Mouse (Mus musculus): ENCODE measurements around the gene Ckm. TPM values are rescaled to one million over a fixed set of nuclear protein-coding genes. Genes with fewer than 3 reads are reported as not detected.
A peak's percentile ranks its signal among the peaks of the same experiment; 100 is the strongest.

Ckm gene
- polyA plus RNA-seq, 2 experiments, result 0.12 to 0.19 TPM

DNA sequence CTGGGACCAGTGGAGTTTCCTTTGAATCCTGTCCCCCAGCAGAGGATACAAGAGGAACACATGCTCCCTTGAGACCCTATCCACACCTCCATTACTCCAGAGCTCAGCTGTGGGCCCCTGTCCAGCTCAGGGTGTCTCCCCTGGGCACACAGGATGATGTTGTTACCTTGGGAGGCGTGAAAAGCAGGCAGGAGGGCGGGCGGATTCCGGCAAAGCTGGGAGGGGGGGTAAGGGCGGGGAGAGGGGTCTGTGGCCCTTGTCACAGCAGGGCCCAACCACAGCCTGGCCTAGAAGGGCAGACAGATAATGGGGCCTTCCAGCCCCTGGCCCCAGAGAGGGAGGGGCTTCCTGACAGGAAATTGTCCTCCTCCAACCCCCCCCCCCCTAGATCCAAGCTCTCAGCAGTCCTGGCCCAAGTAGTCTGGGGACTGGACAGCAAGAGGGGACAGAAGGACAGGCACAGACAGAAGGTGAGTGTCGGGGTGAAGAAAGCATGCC is 58.4 kb downstream of the Ckm start, which contains the start of gene Exoc3l2:
TSS of gene Exoc3l2 (plus strand) at position 448 of the 498 bp plus-strand sequence.
- Histone ChIP-seq H3K4me3 (ENCODE audit: insufficient read depth in 1 of 2, low read depth in 2 of 2, low read length in 2 of 2) (peak within 1 kb of the TSS in 1 of 2 experiments; percentile 35; a peak in 2 of 4 replicates), H3K36me3 (replicated peaks; ENCODE audit: control insufficient read depth, insufficient read depth, low read depth) (no peaks in the 10 kb centered on the region), H3K27ac (no peak within 1 kb of the TSS), H3K9ac (replicated peaks) (no peak within 1 kb of the TSS), H3K9me3 (ENCODE audit: control insufficient read depth, low read length) (no peaks in the 10 kb centered on the region), H3K27me3 (ENCODE audit: control insufficient read depth, insufficient read depth, low read length) (no peaks in the 10 kb centered on the region; the same call in 1 of the 2 replicates), H3K4me2 (ENCODE audit: low read depth) (no peak within 1 kb of the TSS), H3K4me1 (replicated peaks; ENCODE audit: control insufficient read depth in 2 of 2, insufficient read depth in 2 of 2, low read length in 1 of 2) (peaks cover 0 to 2% of the 10 kb centered on the region in 2 experiments; a peak in 1 of 4 replicates)
- WGBS (ENCODE audit: insufficient replicate concordance), result 7% methylated on average over 6 of the region's 6 CpGs
- TF ChIP-seq EP300 (IDR thresholded peaks at IDR 0.05; ENCODE audit: low read depth), result no peak
- ATAC-seq (ENCODE audit: insufficient read depth) (no peak), DNase-seq (ENCODE audit: low read depth in 3 of 3, low spot score in 3 of 3) (no peak)

DNA sequence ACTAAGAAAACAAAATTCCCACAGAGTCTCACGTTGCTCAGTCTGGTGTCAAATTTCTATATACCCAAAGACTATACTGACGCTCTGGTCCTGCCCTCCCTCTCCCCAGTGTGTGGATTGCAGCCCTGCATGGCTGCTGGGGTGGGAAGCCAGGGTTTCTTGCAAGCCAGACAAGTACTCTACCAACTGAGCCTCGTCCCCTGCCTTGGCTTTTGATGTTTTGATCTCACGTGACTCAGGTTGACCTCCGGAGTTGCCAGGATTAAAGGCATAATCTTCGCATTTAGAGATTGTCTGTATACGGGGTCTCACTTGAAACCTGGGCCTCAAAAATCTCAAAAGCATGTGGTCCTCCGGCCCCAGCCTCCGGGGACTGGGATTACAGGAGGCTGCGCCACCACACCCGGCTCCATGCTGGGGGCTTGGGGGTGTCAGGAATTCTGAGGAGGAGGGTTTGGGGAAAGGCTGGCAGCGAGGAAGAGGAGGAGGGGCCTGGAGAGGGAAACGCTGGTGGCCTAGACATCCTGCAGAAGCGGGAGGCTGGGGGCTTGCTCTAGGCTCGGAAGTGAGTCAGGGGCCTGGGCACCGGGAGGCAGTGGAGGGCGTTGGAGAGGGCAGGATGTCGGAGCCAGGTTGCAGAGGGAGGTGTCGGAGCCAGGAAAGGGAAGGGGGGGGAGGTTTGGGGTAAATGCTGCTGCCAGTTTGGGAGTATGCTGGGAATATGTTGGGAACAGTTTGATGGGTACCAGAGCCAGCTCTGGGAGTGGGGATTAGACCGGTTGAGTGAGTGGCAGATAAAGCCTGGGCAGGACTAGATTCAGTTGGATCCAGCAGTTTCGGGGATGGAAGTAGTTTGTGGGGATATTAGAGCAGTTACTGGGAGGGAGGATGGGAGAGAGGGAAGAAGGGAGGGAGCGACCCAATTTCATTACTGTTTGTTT is 60.1 kb downstream of the Ckm start:
- no peak overlapping the region for H3K9ac ChIP-seq (replicated peaks)
- no peaks in the 10 kb centered on the region; the same call in 1 of the 2 replicates for H3K27me3 ChIP-seq (ENCODE audit: control insufficient read depth, insufficient read depth, low read length)
- 15% methylated on average over 22 of the region's 22 CpGs for WGBS (ENCODE audit: insufficient replicate concordance)
- no peaks in the 10 kb centered on the region for H3K36me3 ChIP-seq (replicated peaks; ENCODE audit: control insufficient read depth, insufficient read depth, low read depth)
- H3K9me3 ChIP-seq (ENCODE audit: control insufficient read depth, low read length), result no peaks in the 10 kb centered on the region
- ATAC-seq (ENCODE audit: insufficient read depth) (no peak), DNase-seq (ENCODE audit: low read depth in 3 of 3, low spot score in 3 of 3) (no peak)
- H3K27ac ChIP-seq, result no peak overlapping the region
- peak overlapping the region in 1 of 2 experiments; percentile 11; a peak in 1 of 4 replicates for H3K4me3 ChIP-seq (ENCODE audit: insufficient read depth in 1 of 2, low read depth in 2 of 2, low read length in 2 of 2)
- H3K4me1 ChIP-seq (replicated peaks; ENCODE audit: control insufficient read depth in 2 of 2, insufficient read depth in 2 of 2, low read length in 1 of 2), result peaks cover 0 to 2% of the 10 kb centered on the region in 2 experiments; a peak in 1 of 4 replicates
- TF ChIP-seq CTCF (IDR thresholded peaks at IDR 0.05; ENCODE audit: low read depth) (no peak), EP300 (IDR thresholded peaks at IDR 0.05; ENCODE audit: low read depth) (no peak)
- H3K4me2 ChIP-seq (ENCODE audit: low read depth), result no peak overlapping the region

DNA sequence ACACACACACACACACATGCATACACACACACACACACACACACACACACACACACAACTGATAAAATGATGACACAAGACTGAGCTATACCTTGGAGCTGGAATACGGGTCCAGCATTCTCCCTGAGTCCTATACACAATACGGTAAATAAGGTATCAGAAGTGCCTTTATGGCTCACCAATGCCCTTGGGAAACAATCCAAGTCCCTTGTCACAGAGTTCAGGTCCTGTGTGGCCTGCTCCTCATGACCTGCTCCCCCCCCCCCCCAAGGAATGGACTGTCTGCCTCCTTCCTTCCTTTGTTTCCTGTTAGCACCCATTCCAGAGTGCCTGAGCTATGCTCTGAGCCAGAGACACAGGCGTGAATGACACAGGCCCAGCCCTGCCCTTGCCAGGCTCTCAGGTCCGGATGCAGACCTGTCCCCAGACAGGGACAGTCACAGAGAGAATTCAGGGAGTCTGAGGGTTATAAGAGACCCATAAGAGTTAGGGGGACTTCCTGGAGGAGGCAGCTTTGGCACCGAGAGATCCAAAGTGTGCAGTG is 62.1 kb downstream of the Ckm start:
- no peaks in the 10 kb centered on the region for H3K9me3 ChIP-seq (ENCODE audit: control insufficient read depth, low read length)
- DNase-seq (ENCODE audit: low read depth in 3 of 3, low spot score in 3 of 3) (no peak), ATAC-seq (ENCODE audit: insufficient read depth) (peak; percentile 47)
- 51% methylated on average over 5 of the region's 5 CpGs for WGBS (ENCODE audit: insufficient replicate concordance)
- TF ChIP-seq EP300 (IDR thresholded peaks at IDR 0.05; ENCODE audit: low read depth) (no peak), CTCF (IDR thresholded peaks at IDR 0.05; ENCODE audit: low read depth) (no peak)
- H3K4me2 ChIP-seq (ENCODE audit: low read depth), result no peak overlapping the region
- H3K36me3 ChIP-seq (replicated peaks; ENCODE audit: control insufficient read depth, insufficient read depth, low read depth), result no peaks in the 10 kb centered on the region
- H3K4me1 ChIP-seq (replicated peaks; ENCODE audit: control insufficient read depth in 2 of 2, insufficient read depth in 2 of 2, low read length in 1 of 2), result peaks cover 0 to 5% of the 10 kb centered on the region in 2 experiments; a peak in 1 of 4 replicates
- H3K9ac ChIP-seq (replicated peaks), result no peak overlapping the region
- H3K27ac ChIP-seq, result no peak overlapping the region
- H3K4me3 ChIP-seq (ENCODE audit: insufficient read depth in 1 of 2, low read depth in 2 of 2, low read length in 2 of 2), result no peak overlapping the region
- H3K27me3 ChIP-seq (ENCODE audit: control insufficient read depth, insufficient read depth, low read length), result peaks cover 2% of the 10 kb centered on the region; the same call in 1 of the 2 replicates

DNA sequence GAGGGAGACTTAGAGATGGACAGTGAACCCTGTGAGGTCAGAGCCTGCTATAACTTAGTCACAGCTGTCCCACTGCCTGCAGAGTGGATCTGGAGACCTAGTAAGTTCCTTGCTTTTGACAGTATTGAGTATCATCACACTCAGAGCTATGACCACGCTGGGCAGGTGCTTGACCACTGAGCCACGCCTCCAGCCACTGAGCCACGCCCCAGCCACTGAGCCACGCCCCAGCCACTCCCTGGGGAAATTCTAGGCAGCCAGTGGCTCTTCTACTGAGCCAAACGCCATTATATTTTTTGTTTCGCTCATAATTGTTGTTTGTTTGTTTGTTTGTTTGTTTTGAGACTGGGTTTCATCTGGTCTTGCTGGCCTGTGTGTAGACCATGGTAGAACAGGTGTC is 63.1 kb downstream of the Ckm start:
- WGBS (ENCODE audit: insufficient replicate concordance), result 25% methylated on average over 6 of the region's 6 CpGs
- peaks cover 0 to 4% of the 10 kb centered on the region in 2 experiments; a peak in 1 of 4 replicates for H3K4me1 ChIP-seq (replicated peaks; ENCODE audit: control insufficient read depth in 2 of 2, insufficient read depth in 2 of 2, low read length in 1 of 2)
- no peak overlapping the region for H3K27ac ChIP-seq
- H3K4me2 ChIP-seq (ENCODE audit: low read depth), result no peak overlapping the region
- H3K27me3 ChIP-seq (ENCODE audit: control insufficient read depth, insufficient read depth, low read length), result peaks cover 4% of the 10 kb centered on the region; the same call in 1 of the 2 replicates
- no peaks in the 10 kb centered on the region for H3K36me3 ChIP-seq (replicated peaks; ENCODE audit: control insufficient read depth, insufficient read depth, low read depth)
- no peak overlapping the region for H3K9ac ChIP-seq (replicated peaks)
- TF ChIP-seq CTCF (IDR thresholded peaks at IDR 0.05; ENCODE audit: low read depth) (no peak), EP300 (IDR thresholded peaks at IDR 0.05; ENCODE audit: low read depth) (no peak)
- DNase-seq (ENCODE audit: low read depth in 3 of 3, low spot score in 3 of 3) (no peak), ATAC-seq (ENCODE audit: insufficient read depth) (no peak)
- H3K4me3 ChIP-seq (ENCODE audit: insufficient read depth in 1 of 2, low read depth in 2 of 2, low read length in 2 of 2), result no peak overlapping the region
- H3K9me3 ChIP-seq (ENCODE audit: control insufficient read depth, low read length), result no peaks in the 10 kb centered on the region

DNA sequence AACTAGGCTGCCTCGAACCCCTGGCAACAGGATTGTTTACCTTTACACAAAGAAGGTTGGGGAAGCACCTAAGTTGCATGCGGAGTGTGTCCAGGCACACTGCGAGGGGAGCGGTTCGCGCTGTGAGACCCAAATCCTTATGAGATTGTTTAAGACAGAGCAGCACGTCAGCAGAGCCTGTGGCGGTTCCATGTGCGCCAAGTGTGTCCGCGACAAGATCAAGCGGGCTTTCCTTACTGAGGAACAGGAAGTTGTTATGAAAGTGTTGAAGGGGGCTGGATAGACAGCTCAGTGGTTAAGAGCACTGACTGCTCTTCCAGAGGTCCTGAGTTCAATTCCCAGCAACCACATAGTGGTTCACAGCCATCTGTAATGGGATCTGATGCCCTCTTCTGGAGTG is 63.7 kb downstream of the Ckm start:
- Histone ChIP-seq H3K27ac (no peak overlapping the region), H3K4me1 (replicated peaks; ENCODE audit: control insufficient read depth in 2 of 2, insufficient read depth in 2 of 2, low read length in 1 of 2) (peaks cover 0 to 5% of the 10 kb centered on the region in 2 experiments; a peak in 2 of 4 replicates), H3K4me2 (ENCODE audit: low read depth) (no peak overlapping the region), H3K27me3 (ENCODE audit: control insufficient read depth, insufficient read depth, low read length) (peaks cover 11% of the 10 kb centered on the region), H3K36me3 (replicated peaks; ENCODE audit: control insufficient read depth, insufficient read depth, low read depth) (no peaks in the 10 kb centered on the region), H3K9ac (replicated peaks) (no peak overlapping the region), H3K4me3 (ENCODE audit: insufficient read depth in 1 of 2, low read depth in 2 of 2, low read length in 2 of 2) (no peak overlapping the region), H3K9me3 (ENCODE audit: control insufficient read depth, low read length) (no peaks in the 10 kb centered on the region)
- DNase-seq (ENCODE audit: low read depth in 3 of 3, low spot score in 3 of 3), result no peak
- no peak for ATAC-seq (ENCODE audit: insufficient read depth)
- TF ChIP-seq EP300 (IDR thresholded peaks at IDR 0.05; ENCODE audit: low read depth) (no peak), CTCF (IDR thresholded peaks at IDR 0.05; ENCODE audit: low read depth) (no peak)
- 48% methylated on average over 12 of the region's 12 CpGs for WGBS (ENCODE audit: insufficient replicate concordance)

Measured in liver, embryonic 14.5 days (tissue).